Mouse (Mus musculus): ENCODE data around the gene Wipf2.

Gene Wipf2

DNA sequence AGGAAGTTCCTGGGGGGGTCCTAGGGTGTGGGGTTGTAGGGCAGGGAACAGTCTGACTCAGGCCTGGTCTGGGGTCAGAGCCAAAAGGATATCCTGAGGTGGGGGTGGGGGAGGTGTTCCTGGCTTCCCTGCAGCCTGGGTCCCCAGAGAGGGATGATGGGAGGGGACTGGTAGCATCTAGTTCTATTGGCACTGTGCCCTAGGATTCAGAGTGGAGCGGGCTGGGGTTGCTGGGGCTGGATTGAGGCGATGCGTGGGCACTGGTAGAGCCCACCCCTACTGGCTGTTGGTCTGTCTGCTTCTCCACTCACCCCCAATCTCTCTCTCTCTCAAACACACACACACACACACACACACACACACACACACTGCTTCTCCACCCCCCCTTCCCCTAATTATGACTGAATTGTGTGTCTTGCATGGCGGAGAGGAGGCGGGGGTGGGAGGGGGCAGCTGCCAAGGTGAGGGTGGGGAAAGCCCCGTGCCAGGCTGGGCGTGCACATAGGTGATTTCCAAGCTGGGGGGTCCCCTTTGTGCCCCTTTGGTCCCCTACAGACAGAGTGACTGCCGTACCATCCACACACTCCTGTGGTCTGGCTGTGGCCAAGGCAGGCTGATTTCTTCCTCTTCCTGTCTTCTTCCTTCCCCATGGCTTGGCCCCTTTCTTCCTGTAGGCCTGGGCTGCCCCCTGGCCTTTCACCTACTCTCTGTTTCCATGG, 79.6 kb downstream of the Wipf2 start:
- no peak for DNase-seq (ENCODE audit: low spot score in 2 of 2)

DNA sequence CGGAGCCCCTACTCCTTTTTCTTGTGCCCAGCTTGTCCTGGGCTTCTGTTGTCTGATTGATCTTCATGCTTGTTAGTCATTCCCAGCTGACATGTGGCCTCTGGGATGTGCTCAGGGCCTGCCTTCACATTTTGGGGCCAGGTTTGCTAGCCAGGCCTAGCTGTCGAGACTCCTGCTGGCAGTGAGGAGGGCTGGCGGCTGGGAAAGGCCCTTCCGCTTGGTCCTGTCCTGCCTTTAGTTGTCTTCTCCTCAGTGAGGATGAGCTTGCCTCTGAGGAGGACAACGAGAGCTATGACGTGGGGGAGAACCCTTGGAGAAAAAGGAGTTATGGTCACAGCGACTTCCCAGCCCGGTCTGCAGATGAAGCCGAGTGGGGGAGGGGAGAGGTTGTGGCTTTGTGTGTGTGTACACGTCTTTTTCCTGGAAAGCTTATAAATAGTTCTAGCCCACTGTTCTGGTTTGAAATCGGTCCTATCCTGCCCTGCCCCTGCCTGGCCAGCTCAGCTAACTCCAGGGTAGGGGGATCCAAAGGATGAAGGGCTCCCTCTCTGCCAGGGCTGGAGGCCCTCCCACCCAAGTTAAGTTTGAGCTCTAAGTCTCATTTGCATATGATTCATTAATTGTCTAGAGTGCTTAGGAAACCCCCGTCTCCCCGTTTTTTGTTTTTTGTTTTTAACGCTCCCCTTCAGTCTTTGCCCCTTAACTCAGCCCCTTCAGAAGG, 80.5 kb downstream of the Wipf2 start:
- DNase-seq (ENCODE audit: low spot score in 2 of 2): no peak

- no peak for DNase-seq (ENCODE audit: low spot score in 2 of 2)
These were observed 81.6 kb downstream of the Wipf2 start for GRCm38 (mm10) chr11:98944897-98945604.

DNA sequence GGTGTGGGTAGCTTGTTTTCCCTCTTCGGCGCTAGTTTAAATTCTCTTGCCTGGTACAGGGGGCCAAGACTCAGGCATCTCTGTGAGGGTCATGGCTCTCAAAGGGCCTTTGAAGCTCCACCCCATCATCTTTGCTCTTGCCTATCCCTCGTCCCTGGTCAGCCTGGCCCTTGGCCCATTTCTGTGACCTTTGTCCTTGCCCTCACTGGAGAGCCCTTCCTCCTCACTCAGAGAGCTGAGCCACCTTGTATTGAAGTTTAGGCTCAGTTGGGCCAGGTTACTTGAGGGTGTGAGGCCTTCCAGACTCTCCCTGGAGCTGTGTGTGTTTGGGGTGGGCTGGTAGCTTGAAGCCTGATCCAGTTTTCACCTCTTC, 82.2 kb downstream of the Wipf2 start:
- DNase-seq (ENCODE audit: low spot score in 2 of 2): no peak

DNA sequence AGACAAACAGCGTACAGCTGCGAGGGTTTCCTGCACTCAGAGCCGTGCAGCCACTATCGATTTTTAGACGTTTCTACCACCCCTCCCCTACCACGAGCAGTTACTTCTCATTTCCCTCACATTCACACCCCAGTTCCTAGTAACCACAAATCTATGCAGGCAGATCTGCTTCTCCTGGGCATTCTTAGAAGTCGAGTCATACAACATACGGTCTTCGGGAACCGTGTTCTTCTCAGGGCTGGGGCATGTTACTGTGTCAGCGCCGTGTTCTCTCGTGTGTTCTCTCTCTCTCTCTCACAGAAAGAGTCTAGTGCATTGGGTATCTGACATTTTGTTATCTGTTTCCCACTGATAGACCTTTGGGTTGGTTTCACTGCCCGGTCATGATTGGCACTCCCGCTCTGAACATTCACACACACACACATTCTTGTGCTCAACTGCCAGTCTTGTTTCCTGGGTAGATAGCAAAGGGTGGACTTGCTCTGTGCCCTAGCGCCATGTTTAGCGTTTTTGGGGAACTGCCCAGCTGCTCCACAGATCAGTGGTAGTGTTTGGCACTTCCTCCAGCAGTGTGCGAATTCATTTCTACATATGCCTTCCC, 84.6 kb downstream of the Wipf2 start:
- no peak for DNase-seq (ENCODE audit: low spot score in 2 of 2)

GRCm38 (mm10) chr11:98949242-98949957, 86.0 kb downstream of the Wipf2 start:
- no peak for DNase-seq (ENCODE audit: low spot score in 2 of 2)

- DNase-seq (ENCODE audit: low spot score in 2 of 2): no peak
These were observed 86.6 kb downstream of the Wipf2 start for GRCm38 (mm10) chr11:98949958-98950460.

DNA sequence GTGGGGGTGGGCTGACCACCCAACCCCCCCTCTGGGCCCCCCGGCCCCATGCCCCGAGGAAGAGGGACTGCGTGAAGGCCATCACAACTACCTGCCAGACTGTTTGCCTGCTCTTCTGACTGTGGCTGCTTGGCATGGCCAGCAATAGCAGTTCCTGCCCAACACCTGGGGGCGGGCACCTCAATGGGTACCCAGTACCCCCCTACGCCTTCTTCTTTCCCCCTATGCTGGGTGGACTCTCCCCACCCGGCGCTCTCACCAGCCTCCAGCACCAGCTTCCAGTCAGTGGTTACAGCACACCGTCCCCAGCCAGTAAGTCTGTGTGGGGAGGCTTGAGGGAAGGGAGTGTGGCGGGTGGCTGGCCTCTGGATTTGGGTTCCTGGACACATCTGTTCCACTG, 87.0 kb downstream of the Wipf2 start:
- no peak for DNase-seq (ENCODE audit: low spot score in 2 of 2)

GRCm38 (mm10) chr11:98951026-98951906, 87.8 kb downstream of the Wipf2 start:
- DNase-seq (ENCODE audit: low spot score in 2 of 2): peak in 1 of 2 experiments; percentile 88

- DNase-seq (ENCODE audit: low spot score in 2 of 2): no peak
These were observed 88.7 kb downstream of the Wipf2 start for GRCm38 (mm10) chr11:98952111-98952510.

- DNase-seq (ENCODE audit: low spot score in 2 of 2): no peak
These were observed 89.3 kb downstream of the Wipf2 start for GRCm38 (mm10) chr11:98952736-98953135.

GRCm38 (mm10) chr11:98953361-98953760, 89.9 kb downstream of the Wipf2 start:
- DNase-seq (ENCODE audit: low spot score in 2 of 2): no peak

- no peak for DNase-seq (ENCODE audit: low spot score in 2 of 2)
These were observed 90.4 kb downstream of the Wipf2 start for GRCm38 (mm10) chr11:98953835-98954320.

- peak; percentile 51 to 73 for DNase-seq (ENCODE audit: low spot score in 2 of 2)
These were observed 90.9 kb downstream of the Wipf2 start for GRCm38 (mm10) chr11:98954373-98954772.
